Mouse (Mus musculus) erythroblast, embryonic 14.5 days (primary cell): ENCODE measurements around the gene Gm37240.

Experiments used
- GATA1 ChIP-seq: IDR thresholded peaks from 2 replicates; pipeline ENCODE4 v1.6.1; 2012; ENCODE audit warnings: low read length, inconsistent platforms, mixed read lengths
- TAL1 ChIP-seq: IDR thresholded peaks from 3 replicates; pipeline ENCODE4 v1.6.1; 2012; ENCODE audit warnings: low read length, inconsistent platforms, mixed read lengths

- TF ChIP-seq GATA1, result peak; percentile 35; the same call in 1 of the 2 replicates
- no peak for TF ChIP-seq TAL1
Measured at GRCm38 (mm10) chr3:84468111-84468453, 1419.2 kb downstream of the Gm37240 start.
